Mouse (Mus musculus) forebrain, embryonic 12.5 days (tissue): ENCODE data around the gene Spi1. TPM values are rescaled to one million over a fixed set of nuclear protein-coding genes. Genes with fewer than 3 reads are reported as not detected.

Source experiments
- ATAC-seq: fragments of 200-750 bp; cut with Nextera tagmentation; 2 replicates; pipeline ENCODE4 v1.8.0; 2017; ENCODE audit warnings: moderate TSS enrichment; ENCODE audit not compliant: low FRiP score
- H3K27ac ChIP-seq: fragments of 300-500 bp; sonication (generic); 2 replicates; pipeline ENCODE4 v1.5.1; 2016; ENCODE audit warnings: mild to moderate bottlenecking
- H3K27me3 ChIP-seq: fragments of 300-500 bp; sonication (generic); 2 replicates; pipeline ENCODE4 v1.6.1; 2016; ENCODE audit warnings: mild to moderate bottlenecking
- H3K36me3 ChIP-seq: fragments of 300-500 bp; sonication (generic); replicated peaks from 2 replicates; pipeline ENCODE4 v1.6.1; 2016; ENCODE audit warnings: mild to moderate bottlenecking
- H3K4me1 ChIP-seq: fragments of 300-500 bp; sonication (generic); 2 replicates; pipeline ENCODE4 v1.6.1; 2016
- H3K4me2 ChIP-seq: fragments of 300-500 bp; sonication (generic); 2 replicates; pipeline ENCODE4 v1.6.1; 2016; ENCODE audit warnings: mild to moderate bottlenecking, moderate library complexity
- H3K4me3 ChIP-seq: fragments of 300-500 bp; sonication (generic); replicated peaks from 2 replicates; pipeline ENCODE4 v1.5.1; 2016; ENCODE audit warnings: mild to moderate bottlenecking
- H3K9ac ChIP-seq: fragments of 300-500 bp; sonication (generic); 2 replicates; pipeline ENCODE4 v1.6.1; 2016; ENCODE audit warnings: mild to moderate bottlenecking
- H3K9me3 ChIP-seq: fragments of 300-500 bp; sonication (generic); 2 replicates; pipeline ENCODE4 v1.6.1; 2016
- WGBS: fragments of 180-500 bp; shearing (Covaris S2); methylation state at CpG from one replicate; pipeline ENCODE4 v1.1.7; 2016; 5-methylcytosine and 5-hydroxymethylcytosine counted together
- polyA plus RNA-seq: library from polyadenylated mRNA; unstranded; fragments of >200 nt; fragmentation: Nextera tagmentation; extraction: Ambion mirVana; gene quantifications from 2 replicates; pipeline ENCODE4 v1.2.1, GENCODE M21; 2016

Gene Spi1
- polyA plus RNA-seq, 1 experiment from 2014 or later, result 2.7 TPM

GRCm38 (mm10) chr2:91069306-91070000, 12.7 kb upstream of the Spi1 start:
- H3K36me3 ChIP-seq, result peaks cover 12% of the 10 kb centered on the region
- H3K27ac ChIP-seq, result 0 out of 2 replicates have a peak overlapping the region, but pooled peaks have one; percentile 76
- peak overlapping the region; percentile 82 for H3K4me2 ChIP-seq
- no peaks in the 10 kb centered on the region for H3K9me3 ChIP-seq
- H3K9ac ChIP-seq, result peak overlapping the region; percentile 76
- ATAC-seq, result peak; percentile 1; the same call in 1 of the 2 replicates
- peak overlapping the region; percentile 73 for H3K4me3 ChIP-seq
- 11% methylated on average over 14 of the region's 14 CpGs for WGBS
- peaks cover 24% of the 10 kb centered on the region for H3K4me1 ChIP-seq
- no peaks in the 10 kb centered on the region; the same call in 1 of the 2 replicates for H3K27me3 ChIP-seq

- Histone ChIP-seq H3K4me1 (peaks cover 24% of the 10 kb centered on the region), H3K9ac (peak within 1 kb of the TSS; percentile 76)
- under 1% methylated on average over 61 of the region's 69 CpGs for WGBS
Observed at GRCm38 (mm10) chr2:91070076-91070800, 12.0 kb upstream of the Spi1 start, which contains the start of gene Slc39a13. TSS of gene Slc39a13 (minus strand) at chr2:91070417.

GRCm38 (mm10) chr2:91071059-91071458, 11.1 kb upstream of the Spi1 start:
- Histone ChIP-seq H3K4me3 (peak overlapping the region; percentile 73), H3K4me1 (peaks cover 24% of the 10 kb centered on the region), H3K4me2 (peak overlapping the region; percentile 82), H3K27me3 (peaks cover 4% of the 10 kb centered on the region; the same call in 1 of the 2 replicates), H3K9ac (peak overlapping the region; percentile 76), H3K36me3 (0 out of 2 replicates have a peak, but pooled peaks cover under 1% of the 10 kb centered on the region), H3K27ac (peak overlapping the region; percentile 76; the same call in 1 of the 2 replicates), H3K9me3 (no peaks in the 10 kb centered on the region)
- no peak; the same call in none of the 2 replicates for ATAC-seq
- WGBS, result 82% methylated on average over 10 of the region's 10 CpGs

More at GRCm38 (mm10) chr2:91070076-91070800, 12.0 kb upstream of the Spi1 start, which contains the start of gene Slc39a13:
- Histone ChIP-seq H3K9me3 (no peaks in the 10 kb centered on the region), H3K36me3 (peaks cover 8% of the 10 kb centered on the region; the same call in 1 of the 2 replicates), H3K4me3 (peak within 1 kb of the TSS; percentile 73), H3K27me3 (no peaks in the 10 kb centered on the region; the same call in 1 of the 2 replicates), H3K4me2 (peak within 1 kb of the TSS; percentile 82), H3K27ac (peak within 1 kb of the TSS; percentile 76)
- ATAC-seq, result peak; percentile 95

GRCm38 (mm10) chr2:91072092-91072491, 10.1 kb upstream of the Spi1 start:
- Histone ChIP-seq H3K36me3 (no peaks in the 10 kb centered on the region), H3K9me3 (no peaks in the 10 kb centered on the region), H3K4me1 (peaks cover 24% of the 10 kb centered on the region), H3K27me3 (peaks cover 4% of the 10 kb centered on the region; the same call in 1 of the 2 replicates), H3K4me3 (no peak overlapping the region), H3K4me2 (no peak overlapping the region), H3K9ac (no peak overlapping the region), H3K27ac (no peak overlapping the region)
- WGBS, result 43% methylated on average over 1 of the region's 1 CpGs
- no peak for ATAC-seq

GRCm38 (mm10) chr2:91077957-91078313, 4.3 kb upstream of the Spi1 start:
- peaks cover 13% of the 10 kb centered on the region for H3K4me1 ChIP-seq
- peak overlapping the region; percentile 79; the same call in 1 of the 2 replicates for H3K9ac ChIP-seq
- H3K27ac ChIP-seq, result no peak overlapping the region
- H3K27me3 ChIP-seq, result peaks cover 15% of the 10 kb centered on the region; the same call in 1 of the 2 replicates
- no peaks in the 10 kb centered on the region for H3K36me3 ChIP-seq
- H3K4me2 ChIP-seq, result peak overlapping the region; percentile 96
- ATAC-seq, result no peak
- WGBS, result 18% methylated on average over 12 of the region's 12 CpGs
- H3K4me3 ChIP-seq, result peak overlapping the region; percentile 54
- H3K9me3 ChIP-seq, result no peaks in the 10 kb centered on the region

- H3K4me2 ChIP-seq, result peak overlapping the region; percentile 96
- ATAC-seq, result peak; percentile 73
- H3K9me3 ChIP-seq, result no peaks in the 10 kb centered on the region
- H3K27ac ChIP-seq, result no peak overlapping the region
- no peaks in the 10 kb centered on the region for H3K36me3 ChIP-seq
- peaks cover 15% of the 10 kb centered on the region; the same call in 1 of the 2 replicates for H3K27me3 ChIP-seq
- peak overlapping the region; percentile 79 for H3K9ac ChIP-seq
- under 1% methylated on average over 20 of the region's 36 CpGs for WGBS
- peak overlapping the region; percentile 54 for H3K4me3 ChIP-seq
- peaks cover 13% of the 10 kb centered on the region for H3K4me1 ChIP-seq
Observed at GRCm38 (mm10) chr2:91078314-91079025, 3.7 kb upstream of the Spi1 start.

- H3K36me3 ChIP-seq, result no peaks in the 10 kb centered on the region
- no peak overlapping the region for H3K27ac ChIP-seq
- peaks cover 15% of the 10 kb centered on the region; the same call in 1 of the 2 replicates for H3K27me3 ChIP-seq
- ATAC-seq, result no peak
- peak overlapping the region; percentile 79 for H3K9ac ChIP-seq
- H3K4me1 ChIP-seq, result peaks cover 13% of the 10 kb centered on the region
- H3K4me3 ChIP-seq, result peak overlapping the region; percentile 54
- WGBS, result 35% methylated on average over 5 of the region's 5 CpGs
- no peaks in the 10 kb centered on the region for H3K9me3 ChIP-seq
- peak overlapping the region; percentile 96 for H3K4me2 ChIP-seq
Observed at GRCm38 (mm10) chr2:91079026-91079384, 3.2 kb upstream of the Spi1 start.

GRCm38 (mm10) chr2:91080784-91081513, 1.2 kb upstream of the Spi1 start:
- Histone ChIP-seq H3K27ac (no peak overlapping the region), H3K4me1 (peaks cover 13% of the 10 kb centered on the region), H3K9me3 (no peaks in the 10 kb centered on the region), H3K36me3 (no peaks in the 10 kb centered on the region), H3K27me3 (peaks cover 11% of the 10 kb centered on the region; the same call in 1 of the 2 replicates), H3K9ac (no peak overlapping the region), H3K4me2 (no peak overlapping the region), H3K4me3 (no peak overlapping the region)
- WGBS, result 84% methylated on average over 8 of the region's 8 CpGs
- no peak for ATAC-seq

GRCm38 (mm10) chr2:91082844-91083243, 654 bp downstream of the Spi1 start:
- peaks cover 17% of the 10 kb centered on the region for H3K4me1 ChIP-seq
- no peak overlapping the region for H3K27ac ChIP-seq
- no peak overlapping the region for H3K9ac ChIP-seq
- no peak overlapping the region for H3K4me2 ChIP-seq
- WGBS, result 78% methylated on average over 11 of the region's 11 CpGs
- H3K36me3 ChIP-seq, result no peaks in the 10 kb centered on the region
- H3K9me3 ChIP-seq, result no peaks in the 10 kb centered on the region
- no peak for ATAC-seq
- H3K27me3 ChIP-seq, result peaks cover 11% of the 10 kb centered on the region; the same call in 1 of the 2 replicates
- H3K4me3 ChIP-seq, result no peak overlapping the region

- H3K9ac ChIP-seq, result no peak overlapping the region
- no peak for ATAC-seq
- H3K27ac ChIP-seq, result no peak overlapping the region
- H3K4me1 ChIP-seq, result peaks cover 12% of the 10 kb centered on the region
- H3K36me3 ChIP-seq, result no peaks in the 10 kb centered on the region
- H3K27me3 ChIP-seq, result peaks cover 6% of the 10 kb centered on the region; the same call in 1 of the 2 replicates
- 54% methylated on average over 1 of the region's 1 CpGs for WGBS
- no peaks in the 10 kb centered on the region for H3K9me3 ChIP-seq
- no peak overlapping the region for H3K4me3 ChIP-seq
- H3K4me2 ChIP-seq, result no peak overlapping the region
Observed at GRCm38 (mm10) chr2:91083366-91083940, 1.3 kb downstream of the Spi1 start.

- ATAC-seq, result no peak
- 83% methylated on average over 15 of the region's 15 CpGs for WGBS
- H3K9me3 ChIP-seq, result no peaks in the 10 kb centered on the region
- 0 out of 2 replicates have a peak, but pooled peaks cover 4% of the 10 kb centered on the region for H3K4me1 ChIP-seq
- H3K36me3 ChIP-seq, result no peaks in the 10 kb centered on the region
- no peak overlapping the region for H3K4me3 ChIP-seq
- H3K27me3 ChIP-seq, result no peaks in the 10 kb centered on the region
- no peak overlapping the region for H3K4me2 ChIP-seq
- no peak overlapping the region for H3K9ac ChIP-seq
- H3K27ac ChIP-seq, result no peak overlapping the region
Observed at GRCm38 (mm10) chr2:91084179-91084820, 2.1 kb downstream of the Spi1 start.
